Mouse (Mus musculus): ENCODE data around the gene Atm.

DNA sequence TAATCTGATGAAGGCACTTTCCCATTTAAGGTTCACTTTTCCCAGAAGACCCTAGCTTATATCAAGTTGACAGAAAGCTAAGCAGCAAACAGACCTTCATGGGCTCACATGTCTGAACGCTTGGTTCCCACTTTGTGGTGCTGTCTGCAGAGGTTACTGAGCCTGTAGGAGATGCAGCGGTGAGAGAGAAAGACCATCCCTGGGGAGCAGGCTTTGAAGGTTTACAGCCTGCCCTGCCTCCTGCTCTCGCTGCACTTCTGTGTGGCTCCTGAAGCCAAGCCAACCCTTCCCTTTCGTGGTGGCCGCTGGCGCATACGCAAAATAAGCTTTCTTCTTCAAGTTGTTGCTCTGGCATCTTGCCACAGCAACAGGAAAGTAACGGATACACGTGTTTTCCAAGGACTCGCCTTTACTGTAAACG lies 134.2 kb downstream of the Atm start, which contains the start of gene 4930550C14Rik:
- TF ChIP-seq CTCF (IDR thresholded peaks at IDR 0.05; ENCODE audit: low read depth): no peak
- TF ChIP-seq EP300 (optimal IDR thresholded peaks at IDR 0.05): no peak
